Mouse (Mus musculus): ENCODE data around the gene Sfrp5. TPM values are rescaled to one million over a fixed set of nuclear protein-coding genes. Genes with fewer than 3 reads are reported as not detected.

The Sfrp5 gene
- 1 to 10 TPM; 5.1 to 5.3 TPM for total RNA-seq (2021)

DNA sequence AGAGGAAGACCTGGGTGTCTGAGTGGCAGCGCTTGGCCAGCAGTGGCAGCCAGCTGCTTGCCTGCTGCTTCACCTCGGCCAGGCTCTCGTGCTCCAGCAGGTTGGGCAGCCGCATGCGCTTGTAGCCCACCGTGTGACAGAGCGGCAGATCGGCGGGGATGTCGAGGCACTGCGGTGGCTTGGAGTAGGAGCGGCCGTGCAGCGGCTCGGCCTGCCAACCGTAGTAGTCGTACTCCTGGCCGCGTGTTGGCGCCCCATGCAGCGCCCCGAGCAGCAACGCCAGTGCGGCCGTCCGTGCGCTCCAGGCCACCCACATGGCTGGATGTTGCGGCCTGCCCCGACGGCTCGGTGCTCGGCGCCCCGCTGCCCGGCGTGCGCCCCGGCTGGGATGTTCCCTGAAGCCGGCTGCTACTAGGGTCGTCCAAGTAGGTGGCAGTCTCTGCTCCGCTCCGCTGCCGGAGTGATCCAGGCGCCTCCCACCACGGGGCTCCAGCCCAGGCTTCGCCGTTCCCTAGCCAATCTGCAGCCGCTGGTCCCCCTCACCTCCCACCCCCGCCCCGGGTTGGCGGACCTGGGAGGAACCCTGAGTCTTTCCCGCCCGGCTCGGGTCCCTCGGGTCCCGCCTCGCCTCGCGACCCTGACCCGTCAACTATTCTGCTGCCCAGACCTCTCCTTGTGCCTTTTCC lies at the start of gene Sfrp5:
Sfrp5 (minus strand) TSS at position 557 of the 686 bp plus-strand sequence.
- peak in 1 of 2 experiments; percentile 8 for DNase-seq
- intact Hi-C loops (cut with DNase I) = no loop called here

DNA sequence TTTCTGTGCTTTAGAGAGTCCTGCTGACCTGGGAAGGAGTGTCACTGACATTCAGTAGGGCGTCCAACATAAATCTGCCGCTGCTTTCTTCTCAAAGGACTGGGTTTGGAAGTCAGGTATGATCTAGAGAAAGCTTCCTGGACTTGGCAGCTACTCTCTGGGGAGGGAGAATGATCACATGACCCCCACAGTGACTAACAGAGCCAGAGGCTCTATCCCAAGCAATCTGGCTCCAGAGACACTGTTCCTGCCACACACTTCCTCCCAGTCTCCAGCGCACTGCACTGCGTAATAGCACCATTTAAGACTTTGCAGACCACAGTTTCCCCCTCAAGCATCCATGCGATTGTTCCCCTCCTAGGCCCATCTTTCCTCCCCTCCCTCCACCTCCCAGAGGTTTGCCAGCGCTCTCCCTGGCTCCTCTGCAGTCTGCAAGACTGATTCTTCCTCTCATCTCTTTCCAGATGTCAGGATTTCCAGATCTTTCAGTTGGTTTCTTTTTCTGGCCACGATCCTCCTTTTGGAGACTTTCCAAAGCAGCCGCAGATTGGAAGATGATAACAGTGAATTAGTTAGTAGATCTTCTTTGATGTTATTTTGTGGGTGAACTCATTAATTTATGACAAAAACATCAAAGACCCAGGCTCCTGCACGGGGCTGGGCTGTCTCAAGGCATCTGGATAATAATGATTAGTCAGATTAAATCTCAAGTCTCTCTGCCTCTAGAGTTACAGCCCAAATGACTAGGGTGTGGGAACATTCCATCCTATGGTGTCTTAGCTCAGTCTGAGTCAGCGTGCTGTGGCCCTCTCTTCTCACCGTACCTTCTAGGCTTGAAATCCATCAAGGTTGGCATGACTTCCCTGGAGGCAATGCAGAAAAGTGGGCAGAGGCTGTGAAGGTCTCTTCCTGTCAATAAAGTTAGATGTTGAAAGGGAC lies 48.2 kb upstream of the Sfrp5 start:
- no peak for DNase-seq
- intact Hi-C loops (cut with DNase I) = no loop called here

DNA sequence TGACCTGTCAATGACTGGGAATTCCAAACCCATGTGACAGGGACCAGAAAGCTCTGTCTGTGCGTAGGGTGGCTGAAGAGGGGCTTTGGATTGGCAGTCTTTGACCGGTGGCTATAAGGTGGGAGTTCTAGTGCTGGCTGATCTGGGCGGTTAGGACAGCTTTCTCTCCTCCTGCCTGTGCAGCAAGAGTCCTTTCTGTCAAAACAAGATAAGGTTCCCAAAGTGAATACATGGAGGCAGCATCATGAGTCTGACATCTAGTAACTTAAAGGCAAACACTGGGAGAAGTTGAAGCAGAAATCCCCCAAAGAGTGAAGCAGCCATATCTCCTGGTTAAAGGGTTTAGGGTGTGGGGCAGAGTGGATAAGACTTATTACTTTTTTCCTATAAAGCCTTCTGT lies 45.5 kb upstream of the Sfrp5 start, which contains the start of gene Golga7b:
Golga7b (plus strand) TSS at position 56 of the 400 bp plus-strand sequence.
- intact Hi-C loops (cut with DNase I) = no loop called here

DNA sequence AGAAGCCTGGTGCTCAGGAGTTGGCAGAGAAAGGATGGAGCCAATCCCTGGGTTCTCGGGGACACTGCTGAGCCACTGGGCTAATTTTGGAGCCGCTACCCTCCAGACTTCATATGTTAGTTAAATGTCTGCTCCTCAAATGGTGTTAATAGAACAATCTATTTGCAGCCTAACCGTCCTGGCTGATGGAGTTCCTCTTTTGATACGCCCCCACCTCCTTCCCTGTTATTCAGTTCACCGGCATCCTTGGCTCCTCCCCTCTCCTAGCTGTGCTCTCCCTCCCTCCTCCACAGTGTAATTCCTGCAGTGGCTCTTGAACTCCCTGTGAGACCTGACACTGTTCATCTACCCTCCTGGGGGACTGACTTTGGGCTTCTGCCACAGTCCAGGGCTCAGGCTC lies 44.6 kb upstream of the Sfrp5 start:
- intact Hi-C loops (cut with DNase I) = no loop called here
- DNase-seq = no peak

More for the DNA sequence above, 45.5 kb upstream of the Sfrp5 start, which contains the start of gene Golga7b:
- no peak for DNase-seq

DNA sequence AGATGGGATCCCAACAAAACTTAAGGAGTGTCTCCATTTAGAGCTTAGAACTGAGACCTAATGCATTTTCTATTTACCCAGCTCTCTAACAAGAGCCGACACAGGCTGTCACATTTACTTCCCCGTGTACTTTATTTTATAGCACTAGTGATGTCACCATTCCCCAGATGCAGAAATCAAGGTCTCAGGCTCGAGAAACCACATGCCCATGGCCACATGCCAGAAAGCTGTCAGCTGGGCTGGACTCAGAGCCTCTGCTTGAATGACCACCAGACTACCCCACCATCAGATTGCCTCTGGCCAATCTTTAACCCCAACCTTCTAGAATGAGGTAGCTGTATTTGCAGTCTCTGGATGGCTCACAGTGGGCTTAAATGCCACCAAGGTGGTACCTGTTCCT lies 41.3 kb upstream of the Sfrp5 start:
- intact Hi-C loops (cut with DNase I) = no loop called here
- DNase-seq = no peak

DNA sequence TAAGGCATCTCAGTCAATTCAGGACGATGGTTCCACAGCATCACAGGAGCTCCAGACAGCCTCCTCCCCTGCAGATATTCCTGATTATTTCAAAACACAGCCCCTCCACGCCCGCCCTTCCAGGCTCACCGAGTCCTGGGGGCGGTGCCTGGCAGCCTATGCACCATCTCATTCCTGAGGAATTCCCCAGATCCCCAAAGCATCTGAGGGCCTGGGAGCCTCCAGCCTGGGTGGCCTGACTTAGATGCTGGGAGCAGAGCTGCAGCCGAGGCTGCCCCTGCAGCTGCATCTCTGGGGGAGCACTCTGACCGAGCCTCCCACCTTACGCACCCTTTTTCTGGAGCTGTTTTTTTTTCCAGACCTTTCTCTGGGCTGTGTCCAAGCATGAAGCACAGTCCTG lies 38.8 kb upstream of the Sfrp5 start:
- no peak for DNase-seq
- intact Hi-C loops (cut with DNase I) = no loop called here

DNA sequence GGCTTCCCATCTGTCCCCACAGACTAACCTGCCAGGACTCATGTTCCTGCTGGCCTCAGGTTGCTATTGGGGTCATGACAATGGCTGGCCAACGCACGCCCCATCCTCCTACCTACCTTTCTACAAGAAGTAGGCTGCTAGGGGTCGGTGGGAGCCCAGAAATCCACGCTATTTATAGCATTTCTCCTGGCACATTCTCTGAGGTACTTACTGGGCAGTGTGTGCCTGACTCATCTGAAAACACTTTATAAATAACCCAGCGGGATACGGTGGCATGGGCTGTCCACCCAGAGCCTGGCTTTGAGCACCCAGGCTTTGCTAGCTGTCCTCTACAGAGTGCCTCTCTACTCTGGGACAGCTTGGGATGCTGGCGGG lies 36.3 kb upstream of the Sfrp5 start:
- intact Hi-C loops (cut with DNase I) = loop anchor here (5.0 kb wide), 1 partner anchor 34 kb away; no protein-coding TSS in a partner anchor
- peak; percentile 31 to 37 for DNase-seq

DNA sequence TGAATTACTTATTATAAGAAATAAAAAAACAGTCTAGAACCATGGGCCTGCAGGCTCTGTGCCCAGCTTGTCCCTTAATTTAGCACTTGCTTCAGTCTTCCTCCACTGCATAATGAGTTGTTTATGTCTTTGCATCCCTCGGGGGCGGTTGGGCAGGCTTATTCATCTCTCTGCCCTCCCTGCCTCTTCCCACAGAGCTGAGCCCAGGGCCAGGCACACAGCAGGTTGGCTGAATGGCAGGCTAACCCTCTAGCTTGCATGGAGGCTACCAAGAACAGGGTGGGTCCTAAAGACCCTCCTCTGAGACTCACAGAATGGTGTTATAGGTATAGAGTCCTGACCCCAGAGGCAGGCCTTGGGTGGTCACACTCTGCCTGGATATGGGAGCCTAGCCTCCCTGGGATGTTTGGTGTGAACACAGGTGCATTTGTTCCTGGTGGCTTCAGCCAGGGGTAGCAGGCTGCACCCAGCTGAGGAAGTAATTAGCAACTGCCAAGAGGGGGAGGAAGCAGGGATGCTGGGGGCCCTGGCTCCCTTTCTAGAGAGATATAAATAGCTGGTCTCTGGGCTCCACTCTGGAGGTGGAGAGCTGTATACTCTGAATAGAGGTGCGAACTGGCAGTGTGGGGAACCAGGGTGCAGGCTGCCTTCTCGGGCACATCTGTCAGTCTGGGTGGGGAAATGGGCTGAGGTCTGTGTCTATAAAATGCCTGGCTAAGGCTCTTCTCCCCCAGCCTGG lies 35.7 kb upstream of the Sfrp5 start:
- intact Hi-C loops (cut with DNase I) = loop anchor here (5.0 kb wide), 1 partner anchor 35 kb away; no protein-coding TSS in a partner anchor
- DNase-seq = peak; percentile 20 to 41

DNA sequence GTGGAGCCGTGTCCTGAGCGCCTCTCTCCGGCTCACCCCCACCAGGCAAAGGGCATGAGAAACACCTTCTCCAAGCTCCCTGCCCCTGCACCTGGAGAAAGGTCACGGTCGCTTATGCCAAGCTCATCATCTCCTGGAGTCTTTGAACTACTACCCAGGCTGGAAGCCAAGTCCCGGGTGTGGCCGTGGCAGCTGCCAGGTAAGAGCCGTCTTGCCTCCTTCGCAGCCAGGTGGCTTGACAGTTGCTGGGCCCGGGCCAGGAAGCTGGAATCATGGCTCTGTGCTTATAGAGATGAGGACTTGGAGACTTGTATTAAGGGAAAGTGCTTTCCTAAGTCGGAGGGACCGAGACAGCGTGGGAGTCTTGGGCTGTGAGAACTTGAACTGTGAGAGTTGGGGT lies 28.9 kb upstream of the Sfrp5 start:
- intact Hi-C loops (cut with DNase I) = no loop called here
- no peak for DNase-seq

DNA sequence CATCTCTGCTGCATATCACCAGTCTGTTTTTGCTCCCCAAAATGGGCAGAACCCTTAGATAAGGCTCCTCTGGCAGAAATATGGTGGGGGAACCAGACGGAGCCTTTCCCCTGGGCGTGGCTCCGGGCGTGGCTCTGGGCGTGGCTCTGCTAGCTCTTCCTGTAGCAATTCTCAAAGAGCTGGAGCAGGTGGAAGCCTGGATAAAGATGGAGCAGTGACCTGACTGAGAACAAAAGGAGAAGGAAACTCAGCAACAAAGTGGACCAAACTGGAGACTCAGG lies 28.2 kb upstream of the Sfrp5 start:
- intact Hi-C loops (cut with DNase I) = no loop called here
- no peak for DNase-seq

DNA sequence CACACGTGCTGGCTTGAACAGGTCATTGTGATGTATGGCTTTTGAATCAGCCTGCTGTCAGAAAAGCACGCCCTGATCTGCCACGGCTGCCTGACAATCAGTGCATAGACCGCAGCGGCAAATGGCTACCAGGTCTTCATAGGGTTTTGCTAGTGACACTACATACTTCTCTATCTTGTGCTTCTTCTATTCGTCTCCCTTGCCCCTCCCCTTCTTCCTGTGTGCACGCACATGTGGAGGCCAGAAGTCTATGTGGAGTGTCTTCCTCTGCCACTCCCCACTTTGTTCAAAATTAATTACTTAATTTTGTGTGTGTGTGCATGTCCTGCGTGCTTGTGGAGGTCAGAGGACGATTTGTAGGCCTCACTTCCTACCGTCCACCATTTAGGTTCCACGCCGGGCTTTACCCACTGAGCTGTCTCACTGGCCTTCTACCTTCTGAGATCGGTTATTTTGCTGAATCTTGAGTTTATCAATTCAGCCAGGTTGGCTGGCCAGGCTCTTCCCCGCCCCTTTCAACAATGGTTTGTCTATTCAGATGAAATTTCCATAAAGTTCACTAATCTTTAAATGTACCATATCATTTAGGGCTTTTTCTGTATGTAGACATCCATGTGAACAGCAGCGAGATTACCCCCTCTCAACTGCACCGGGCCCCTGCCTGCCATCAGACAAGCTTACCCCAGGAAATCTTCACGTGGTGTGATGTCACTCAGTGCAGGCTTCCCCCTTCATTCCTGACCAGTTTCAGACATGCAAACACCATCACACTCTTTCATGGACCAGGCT lies 27.6 kb upstream of the Sfrp5 start:
- DNase-seq = no peak
- intact Hi-C loops (cut with DNase I) = no loop called here

DNA sequence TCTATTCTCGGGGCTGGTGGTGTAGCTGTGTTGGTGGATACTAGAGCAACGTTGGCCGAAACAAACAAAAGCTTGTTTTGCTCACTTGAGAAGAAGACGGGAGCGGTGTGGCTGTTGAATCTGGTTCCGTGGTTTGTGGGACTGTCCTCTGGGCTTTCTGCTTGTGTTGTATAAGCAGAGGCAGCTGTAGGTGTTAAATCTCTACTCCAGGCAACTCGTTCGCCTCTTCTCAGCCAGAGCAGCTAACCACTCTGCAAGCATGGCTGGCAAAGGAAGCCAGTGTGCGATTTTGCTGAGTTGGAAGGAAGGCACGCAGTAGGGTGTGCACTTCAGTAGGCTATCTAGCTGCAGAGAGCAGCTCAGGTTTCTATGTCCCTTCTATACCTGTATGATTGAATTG lies 24.4 kb upstream of the Sfrp5 start:
- no peak for DNase-seq
- intact Hi-C loops (cut with DNase I) = no loop called here

DNA sequence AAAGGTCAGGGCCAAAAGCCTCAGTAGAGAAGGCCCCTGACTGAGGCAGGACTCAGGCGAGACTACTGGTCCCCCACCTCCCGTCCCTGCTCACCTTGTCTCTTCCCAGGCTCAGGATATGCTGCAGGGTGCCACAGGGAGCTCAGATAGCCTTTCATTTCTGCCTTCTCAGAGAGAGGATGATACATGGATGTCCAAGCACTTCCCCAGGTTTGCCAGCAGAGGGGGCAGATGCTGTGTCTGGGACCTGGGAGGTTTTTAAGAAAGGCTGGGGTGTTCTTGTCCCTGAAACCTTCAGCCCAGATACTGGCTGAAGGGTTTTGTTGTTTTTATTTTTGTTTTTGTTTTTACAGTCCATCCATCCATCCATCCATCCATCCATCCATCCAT lies 15.3 kb upstream of the Sfrp5 start:
- intact Hi-C loops (cut with DNase I) = loop anchor here (1.0 kb wide), 1 partner anchor 55 kb away; no protein-coding TSS in a partner anchor
- peak; percentile 20 to 26 for DNase-seq

DNA sequence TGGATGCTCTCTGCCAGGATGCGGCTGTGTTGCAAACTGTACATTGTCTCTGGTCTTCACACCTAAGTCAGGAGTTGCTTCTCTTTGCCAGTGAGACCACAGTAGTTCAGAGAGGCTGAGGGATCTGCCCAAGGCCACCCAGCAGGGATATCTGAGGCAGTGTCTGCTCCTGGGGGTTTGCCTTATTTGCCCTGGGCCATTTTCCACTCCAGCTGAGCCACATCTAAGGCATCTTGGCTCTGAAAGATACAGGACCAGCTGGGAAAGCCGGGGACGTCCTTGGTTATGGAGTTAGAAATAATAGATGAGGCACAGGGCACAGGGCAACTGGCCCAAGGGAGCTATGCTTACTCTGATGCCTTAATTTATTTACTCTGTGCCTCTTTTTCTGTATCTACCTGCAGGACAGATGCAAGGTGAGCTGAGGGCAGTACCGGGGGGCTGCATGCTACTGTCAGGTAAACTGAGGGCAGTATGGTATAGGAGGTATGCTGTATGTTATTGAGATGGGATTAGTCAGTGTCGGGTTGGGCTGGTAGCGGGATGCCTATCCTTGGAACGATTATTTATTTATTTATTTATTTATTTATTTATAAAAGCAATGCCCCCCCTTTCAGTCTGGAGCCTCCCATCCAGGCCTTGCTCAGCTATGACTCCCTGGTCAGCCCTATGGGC lies 14.8 kb upstream of the Sfrp5 start:
- DNase-seq = no peak
- intact Hi-C loops (cut with DNase I) = loop anchor here (1.0 kb wide), 1 partner anchor 55 kb away; no protein-coding TSS in a partner anchor

DNA sequence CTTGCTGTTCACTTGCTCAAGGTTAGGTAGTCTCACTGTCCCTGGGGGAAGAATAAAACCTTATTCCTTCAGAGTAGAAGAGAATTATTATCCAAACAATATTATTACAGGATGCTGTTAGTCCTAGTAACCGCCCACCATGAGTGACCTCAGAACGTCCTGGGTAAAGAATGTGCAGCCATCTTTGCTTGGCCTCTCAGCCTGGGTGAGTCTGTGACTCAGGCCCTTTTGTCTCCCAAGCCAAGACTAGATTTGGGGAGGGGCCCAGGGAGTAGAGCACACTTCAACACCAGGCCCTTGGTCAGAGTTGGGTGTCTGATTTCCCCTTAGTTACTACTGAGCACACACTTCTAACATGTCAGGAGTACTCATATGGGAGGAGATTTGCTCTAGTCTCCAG lies 12.5 kb upstream of the Sfrp5 start:
- no peak for DNase-seq
- intact Hi-C loops (cut with DNase I) = no loop called here

DNA sequence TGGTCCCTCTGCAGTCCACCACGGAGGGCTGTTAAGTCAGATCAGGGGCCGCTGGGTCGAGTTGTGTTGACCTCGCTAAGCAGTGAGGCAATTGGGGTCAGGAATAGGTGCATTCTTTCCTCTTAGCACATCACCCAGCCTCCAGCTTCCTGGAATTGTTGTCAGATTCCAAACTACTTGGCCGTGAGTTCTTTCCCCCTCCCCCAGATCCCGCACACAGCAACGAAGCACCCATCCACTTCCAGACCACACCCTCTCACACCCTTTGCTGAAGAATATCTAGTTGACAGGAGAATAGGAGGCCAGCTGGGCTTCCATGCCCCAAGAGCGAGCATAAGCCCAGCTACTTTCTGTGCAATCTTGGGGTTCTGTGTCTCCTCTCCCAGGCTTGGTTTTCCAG lies 9.9 kb upstream of the Sfrp5 start:
- DNase-seq = no peak
- intact Hi-C loops (cut with DNase I) = no loop called here

DNA sequence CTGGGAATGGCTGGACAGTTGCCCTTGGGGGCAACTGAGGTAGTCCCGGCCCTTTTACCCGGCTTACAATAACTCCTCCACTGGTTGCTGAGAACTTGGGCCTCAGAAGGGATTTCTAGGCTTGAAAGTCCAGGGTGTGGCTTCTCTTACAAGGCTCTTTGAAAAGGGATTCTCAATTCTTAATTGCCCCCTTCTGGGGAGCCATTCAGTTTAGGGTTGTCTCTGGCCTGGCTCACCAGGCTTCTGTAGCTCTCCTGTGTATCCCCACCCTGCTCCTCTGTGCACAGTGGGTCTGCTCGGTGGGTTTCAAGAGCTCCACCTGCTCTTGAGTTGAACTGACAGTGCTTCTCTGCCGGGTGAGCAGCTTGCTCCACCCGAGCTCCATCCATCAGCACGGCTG lies 7.9 kb upstream of the Sfrp5 start:
- intact Hi-C loops (cut with DNase I) = no loop called here
- no peak for DNase-seq

DNA sequence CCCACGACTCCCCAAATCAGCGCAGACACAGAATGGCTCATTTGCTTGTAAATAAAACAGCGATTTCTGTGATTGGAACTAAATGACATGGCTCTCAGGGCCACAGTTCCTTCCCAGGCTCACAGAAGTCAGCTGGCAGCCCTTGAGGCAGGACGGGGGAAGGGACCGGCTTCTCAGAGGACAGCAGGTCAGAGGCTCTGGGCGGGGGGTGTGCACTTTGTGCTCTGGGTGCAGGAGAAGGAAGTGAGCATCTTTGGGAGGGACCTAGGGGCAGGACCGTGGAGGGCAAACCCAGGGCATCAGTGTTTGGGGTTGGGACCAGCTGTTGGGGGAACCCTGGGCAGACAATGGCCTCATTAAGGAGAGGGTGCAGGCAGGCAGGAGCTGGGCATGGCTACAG lies 7.4 kb upstream of the Sfrp5 start:
- intact Hi-C loops (cut with DNase I) = no loop called here
- no peak for DNase-seq

DNA sequence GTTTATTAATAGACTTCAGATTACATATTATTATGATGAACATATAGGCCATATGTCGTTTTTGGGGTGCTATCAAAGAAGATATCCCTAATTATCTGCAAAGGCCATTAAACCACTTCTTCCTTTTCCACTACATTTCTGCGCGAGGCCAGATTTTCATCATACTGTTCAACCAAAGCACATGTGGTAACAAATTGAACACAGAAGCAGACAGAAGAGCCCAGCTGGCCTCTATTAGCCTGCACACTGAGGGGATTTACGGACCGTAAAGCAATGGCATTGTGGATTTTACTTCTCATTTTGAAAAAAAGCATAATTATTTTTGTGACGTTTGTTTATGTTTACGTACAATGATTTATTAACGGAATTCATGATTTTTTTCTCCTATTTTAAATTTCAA lies 3.1 kb upstream of the Sfrp5 start:
- no peak for DNase-seq
- intact Hi-C loops (cut with DNase I) = no loop called here

DNA sequence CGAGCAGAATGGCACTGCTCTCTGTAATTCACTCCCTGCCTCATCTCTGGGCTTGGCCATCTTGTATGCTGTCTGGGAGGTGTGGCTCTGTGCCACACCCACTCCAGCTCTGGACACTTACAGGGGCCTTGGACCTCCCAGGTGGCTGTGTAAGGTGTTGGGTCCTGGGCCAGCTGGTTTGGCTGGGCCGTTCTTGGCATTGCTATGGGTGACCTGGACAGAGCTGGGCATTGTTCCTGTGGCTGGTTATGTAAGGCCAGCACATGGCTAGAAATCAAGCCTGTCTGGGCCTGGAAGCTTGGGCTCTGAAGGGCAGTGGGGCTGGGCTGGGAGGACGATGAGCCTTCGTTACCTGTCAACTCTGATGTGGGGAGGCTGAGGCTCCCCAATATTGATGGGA lies 2.3 kb upstream of the Sfrp5 start:
- DNase-seq = peak; percentile 42 to 52
- intact Hi-C loops (cut with DNase I) = no loop called here

Data from heart, postnatal 36 days (tissue).